Mouse (Mus musculus) cerebellum, adult 2 months (tissue): ENCODE data around the gene Fsip1.

Source experiments
- CTCF ChIP-seq: fragments of 200-500 bp; IDR thresholded peaks from 2 replicates; pipeline ENCODE4 v1.5.1; 2011; ENCODE audit warnings: low read depth, mild to moderate bottlenecking, control low read depth, low read length, moderate library complexity, borderline replicate concordance; ENCODE audit not compliant: insufficient read depth
- POLR2A ChIP-seq: fragments of 200-500 bp; IDR thresholded peaks from 2 replicates; pipeline ENCODE4 v1.6.1; 2011; ENCODE audit warnings: low read length, control low read depth, borderline replicate concordance; ENCODE audit not compliant: insufficient read depth

GRCm38 (mm10) chr2:118256621-118257053 lies at the start of gene Fsip1:
- no peak for TF ChIP-seq CTCF
- TF ChIP-seq POLR2A, result no peak
